Mouse (Mus musculus) naive thymus-derived CD4-positive, alpha-beta T cell, adult 2 months (primary cell): Measurements from ENCODE around the gene Il1r1.

Experiments
- DNase-seq: peaks from one replicate; pipeline ENCODE4 v3.0.0-alpha.2; 2011; ENCODE audit warnings: low read depth

The Il1r1 gene

DNA sequence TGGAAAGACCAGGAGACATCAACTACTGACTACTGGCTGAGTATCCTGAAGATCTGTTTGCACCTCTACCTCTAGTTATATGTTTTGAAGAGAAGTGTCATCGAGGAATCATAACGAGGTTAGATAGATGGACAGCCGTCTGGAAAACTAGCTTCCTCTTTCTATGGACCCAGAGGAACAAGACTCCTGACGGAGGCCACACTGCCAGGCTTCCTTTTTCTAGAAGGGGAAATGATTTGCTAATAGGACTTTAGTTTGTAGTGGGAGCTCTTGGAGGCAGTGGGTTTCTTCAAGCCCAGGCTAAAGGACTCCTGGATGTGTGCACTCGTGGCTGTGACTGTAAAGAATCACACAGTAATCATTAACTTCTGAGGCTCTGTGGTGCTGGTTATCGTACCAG, 96.9 kb downstream of the Il1r1 start:
- DNase-seq: no peak

DNA sequence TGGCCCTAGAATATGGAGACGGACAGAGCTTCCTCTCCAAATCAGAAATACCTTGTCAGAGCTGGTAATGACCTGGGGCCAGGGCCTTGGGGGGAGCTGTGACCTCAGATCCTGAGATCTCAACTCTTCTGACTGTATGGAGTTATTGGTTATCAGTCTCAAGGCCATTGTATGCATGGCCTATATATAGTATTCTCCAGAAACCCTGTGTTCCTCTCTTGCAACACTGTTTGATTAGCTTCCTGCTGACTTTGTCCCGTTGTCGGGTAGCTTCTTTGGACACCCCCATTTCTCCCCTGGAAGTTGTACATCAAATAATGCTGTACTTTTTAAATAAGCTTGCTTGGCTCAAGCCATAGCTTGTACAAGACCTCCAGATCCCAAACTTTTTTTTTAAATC, 97.7 kb downstream of the Il1r1 start:
- no peak for DNase-seq

DNA sequence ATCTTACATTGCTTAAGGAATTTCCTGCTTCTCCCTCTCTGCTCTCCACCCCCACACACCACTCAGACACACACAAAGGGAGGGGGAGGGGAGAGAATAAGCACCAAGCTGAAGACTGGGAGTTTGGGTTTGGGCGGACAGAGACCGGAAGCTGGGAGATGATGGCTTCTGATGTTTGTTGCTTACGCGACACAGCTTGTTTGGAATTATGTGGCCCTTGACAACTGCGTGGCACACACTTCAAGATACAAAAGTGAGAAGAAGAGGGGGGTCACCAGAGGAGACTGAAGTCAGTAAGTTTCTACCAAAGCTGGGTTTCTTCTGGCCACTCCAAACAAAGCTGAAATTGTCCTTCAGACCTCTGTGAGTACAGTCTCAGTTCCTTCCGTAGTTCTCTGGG, 99.6 kb downstream of the Il1r1 start, which contains the start of gene Il1rl2:
Gene Il1rl2 (plus strand): TSS at position 154 of the 400 bp plus-strand sequence.
- peak; percentile 76 for DNase-seq

DNA sequence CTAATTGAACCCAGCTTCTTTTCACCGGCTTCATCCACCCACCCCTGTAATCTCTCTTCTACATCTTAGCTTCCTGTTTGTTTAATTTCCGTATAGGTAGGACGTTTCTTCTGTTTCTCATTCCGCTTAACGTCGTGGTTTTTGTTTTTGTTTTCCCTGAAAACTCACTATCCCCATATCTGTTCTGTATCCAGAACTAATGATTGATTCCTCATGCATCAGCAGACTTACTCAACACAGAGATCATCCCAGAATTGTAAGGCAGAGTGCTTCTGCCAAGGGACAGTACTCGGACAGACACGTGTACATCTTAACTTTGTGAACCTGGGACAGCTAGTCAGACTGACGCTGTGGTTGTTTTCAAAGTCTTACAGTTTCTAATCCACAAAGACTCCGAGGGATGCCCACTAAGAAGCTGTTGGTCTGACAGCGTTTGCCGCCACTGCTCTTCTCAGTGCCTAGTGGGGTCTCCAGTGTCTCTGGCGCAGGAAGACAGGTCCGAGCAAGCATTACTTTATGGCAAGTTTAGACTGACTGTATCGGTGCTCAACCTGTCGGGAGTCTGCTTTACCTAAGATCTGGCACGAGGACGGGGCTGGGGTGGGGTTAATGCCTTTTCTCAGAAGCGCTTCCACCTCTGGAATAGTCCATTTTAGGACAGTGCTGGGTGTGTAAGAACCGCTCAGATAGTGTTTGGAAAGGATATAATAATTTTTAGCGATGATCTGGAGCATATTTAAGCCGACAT, 100.2 kb downstream of the Il1r1 start:
- DNase-seq: peak; percentile 69

DNA sequence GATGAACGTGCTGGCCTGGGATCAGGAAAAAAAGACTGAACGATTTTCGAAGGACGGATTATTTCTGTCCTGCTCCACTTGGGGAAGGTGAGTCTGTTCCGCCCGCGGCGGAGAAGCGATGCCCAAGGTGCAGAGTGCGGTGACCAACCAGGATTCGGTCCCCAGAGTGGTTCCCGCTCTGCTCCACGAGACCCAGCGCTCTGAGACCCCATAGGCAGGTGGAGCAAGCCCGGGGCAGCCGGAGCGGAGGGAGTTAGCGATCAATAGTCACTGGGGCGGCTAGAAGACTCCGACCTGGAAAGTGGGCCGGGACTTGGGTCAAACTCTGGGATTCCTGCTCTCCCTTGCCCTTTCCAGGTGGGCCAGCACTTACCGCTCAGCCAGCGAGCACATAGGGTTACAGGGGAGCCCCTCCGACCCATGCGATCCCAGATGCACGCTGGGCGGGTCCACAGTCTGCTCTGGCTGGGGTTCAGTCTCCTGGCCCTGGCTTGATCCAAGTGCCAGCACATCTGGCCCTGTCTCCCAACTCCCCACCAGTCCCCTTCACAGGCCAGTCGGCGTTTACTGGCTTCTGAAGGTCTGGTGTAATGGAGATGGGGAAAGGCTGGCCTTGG, 100.9 kb downstream of the Il1r1 start:
- no peak for DNase-seq

DNA sequence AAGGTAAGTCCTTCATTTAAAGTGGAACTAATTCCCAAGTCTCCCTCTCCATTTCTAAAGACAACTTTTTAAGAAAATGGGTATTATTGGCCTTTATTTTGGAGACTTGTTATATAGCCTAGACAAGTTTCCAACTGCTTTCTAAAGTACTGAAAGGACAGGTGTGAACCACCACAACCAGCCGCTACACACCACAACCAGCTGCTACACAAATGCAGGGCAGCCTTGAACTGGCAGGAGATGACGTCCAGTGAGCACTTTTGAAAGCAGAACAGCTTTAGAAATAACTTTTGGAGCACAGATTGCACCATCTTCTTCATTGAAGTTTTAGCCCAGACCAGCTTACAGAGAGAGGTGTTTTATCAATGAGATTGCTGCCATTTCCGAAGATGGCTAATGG, 102.7 kb downstream of the Il1r1 start:
- no peak for DNase-seq

DNA sequence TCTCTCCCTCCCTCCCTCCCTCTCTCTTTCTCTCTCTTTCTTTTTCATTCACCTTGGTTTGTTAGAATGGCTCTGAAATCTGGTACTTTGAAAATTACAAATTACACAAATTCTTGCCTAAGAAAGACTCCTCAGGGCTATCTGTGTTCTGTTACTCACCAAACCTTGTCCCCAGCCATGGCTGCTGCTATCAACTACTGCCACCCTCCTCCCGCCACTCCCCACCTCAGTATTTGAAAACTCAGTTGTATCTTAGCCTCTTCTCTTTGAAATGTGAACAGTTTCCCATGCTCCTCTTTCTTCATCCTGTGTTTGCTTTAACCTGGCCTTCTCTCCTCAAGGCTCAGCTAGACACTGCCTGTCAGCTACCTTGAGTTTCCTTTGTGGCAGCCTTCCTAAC, 104.6 kb downstream of the Il1r1 start:
- no peak for DNase-seq

DNA sequence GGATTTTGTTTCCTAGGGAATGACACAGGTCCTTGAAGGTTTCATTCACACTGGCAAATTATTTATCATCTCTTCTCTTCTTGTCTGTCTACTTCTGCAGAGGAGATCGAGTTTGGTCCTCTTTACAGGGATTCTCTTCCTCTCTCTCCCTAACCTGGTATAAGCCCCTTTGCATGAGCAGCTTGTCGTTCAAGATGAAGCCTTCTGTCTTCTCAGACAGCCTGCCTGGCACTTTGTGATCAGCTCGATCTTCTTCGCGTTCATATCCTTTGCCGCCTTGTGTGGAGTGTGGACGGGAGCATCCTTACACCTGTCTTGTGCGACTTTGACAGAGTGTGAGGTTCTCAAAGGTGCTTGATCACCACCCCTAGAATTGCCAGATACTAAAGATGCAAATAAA, 105.3 kb downstream of the Il1r1 start:
- no peak for DNase-seq

DNA sequence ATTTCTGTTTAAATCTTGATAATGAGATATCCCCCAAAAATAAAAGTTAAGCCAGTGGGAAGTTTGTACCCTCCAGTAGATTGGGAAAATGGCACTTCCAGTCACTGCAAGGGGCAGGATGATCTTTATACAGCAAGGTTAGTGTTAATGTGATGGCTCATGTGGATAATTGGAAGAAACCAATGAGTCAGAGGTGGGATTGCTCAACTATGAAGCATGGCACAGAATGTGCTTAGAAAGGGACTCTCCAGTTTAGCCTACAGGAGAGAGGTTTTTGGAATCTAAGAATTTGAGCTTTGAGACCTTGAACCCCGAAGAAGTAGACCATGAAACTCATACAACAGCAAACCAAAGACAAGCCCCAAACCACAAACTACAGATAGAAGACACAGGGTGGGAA, 114.5 kb downstream of the Il1r1 start:
- DNase-seq: no peak

DNA sequence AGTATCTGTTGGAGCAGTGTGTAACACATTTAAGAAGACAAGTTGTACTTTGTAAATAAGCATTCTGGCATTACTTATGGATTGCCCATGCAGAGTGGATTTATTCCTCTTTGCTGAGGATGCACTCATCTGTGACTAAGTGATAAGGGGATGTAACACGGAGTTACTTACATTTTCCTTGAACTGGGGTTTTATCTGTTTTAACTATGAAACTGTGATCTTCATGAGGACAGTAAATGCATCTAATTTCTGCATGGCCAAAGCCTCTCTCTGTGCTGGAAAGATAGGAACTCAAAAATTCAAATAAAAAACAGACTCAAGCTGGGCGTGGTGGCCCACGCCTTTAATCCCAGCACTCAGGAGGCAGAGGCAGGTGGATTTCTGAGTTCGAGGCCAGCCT, 115.2 kb downstream of the Il1r1 start:
- no peak for DNase-seq

DNA sequence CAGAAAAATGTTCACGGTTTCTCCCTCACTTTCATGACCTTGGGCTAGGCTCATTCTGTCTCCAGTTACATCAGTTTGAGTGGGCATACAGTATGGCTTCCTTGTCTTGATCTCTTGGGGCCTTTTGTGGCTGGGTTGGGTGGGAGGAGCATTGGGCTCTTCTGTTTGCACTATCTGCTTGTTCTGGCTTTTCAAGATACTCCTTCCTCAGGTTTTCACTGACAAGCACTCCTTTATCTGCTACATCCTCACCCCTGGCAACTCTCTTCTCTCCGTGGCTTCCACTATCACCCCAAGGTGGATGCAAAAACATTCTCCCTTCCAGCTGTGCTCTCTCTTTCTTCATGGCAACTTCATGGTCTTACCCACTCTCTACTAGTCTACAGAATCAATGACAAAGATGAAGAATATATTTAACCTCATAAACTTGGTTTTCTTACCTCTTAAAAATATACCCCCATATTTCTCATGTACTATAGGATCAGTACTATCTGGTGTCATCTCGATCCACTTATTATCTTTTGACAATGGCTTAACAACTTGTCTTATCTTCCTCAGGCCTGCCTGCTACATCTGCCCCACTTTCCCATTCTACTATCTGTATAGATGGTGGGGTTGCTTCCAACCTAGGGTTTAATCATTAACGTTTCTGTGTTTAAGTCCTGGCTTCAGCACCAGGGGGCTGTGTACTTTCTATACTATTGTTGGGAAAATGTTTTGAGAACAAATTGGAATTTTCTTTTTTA, 127.5 kb downstream of the Il1r1 start:
- DNase-seq: no peak

DNA sequence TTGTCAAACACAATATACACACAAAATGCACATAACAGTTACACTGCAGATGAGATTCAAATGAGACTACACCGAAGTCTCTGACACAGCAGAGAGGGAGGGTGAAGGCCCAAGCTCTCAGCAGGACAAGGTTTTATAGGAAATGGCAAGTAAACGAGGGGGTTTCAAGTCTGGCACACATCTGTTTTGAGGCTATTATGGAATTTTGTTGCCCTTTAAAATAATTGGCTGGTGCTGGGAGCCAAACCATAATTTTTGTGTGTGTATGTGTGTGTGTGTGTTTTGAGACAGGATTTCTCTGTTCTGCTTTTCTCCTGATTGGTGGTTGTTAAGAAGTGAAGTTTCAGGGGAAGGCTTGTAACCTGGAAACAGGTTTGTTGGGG, 128.0 kb downstream of the Il1r1 start:
- DNase-seq: no peak

DNA sequence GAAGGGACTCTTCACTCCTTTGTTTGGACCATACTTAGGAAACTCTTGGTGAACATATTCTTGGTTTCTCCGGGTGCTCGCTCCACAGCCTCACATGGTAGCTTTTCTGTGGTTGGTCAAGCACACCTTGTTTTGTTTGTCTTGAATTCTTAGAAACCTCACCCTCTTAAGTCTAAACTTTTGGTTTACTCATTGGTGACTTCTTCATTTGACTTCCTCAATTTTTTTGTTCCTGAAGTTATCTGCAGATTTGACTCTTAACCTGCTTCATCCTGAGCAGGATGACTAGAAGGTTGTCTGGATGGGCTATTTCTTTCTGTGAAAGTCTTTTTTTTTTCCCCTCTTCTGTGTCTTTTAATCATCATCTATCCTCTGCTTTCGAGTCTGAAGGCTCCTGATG, 129.8 kb downstream of the Il1r1 start:
- DNase-seq: no peak

DNA sequence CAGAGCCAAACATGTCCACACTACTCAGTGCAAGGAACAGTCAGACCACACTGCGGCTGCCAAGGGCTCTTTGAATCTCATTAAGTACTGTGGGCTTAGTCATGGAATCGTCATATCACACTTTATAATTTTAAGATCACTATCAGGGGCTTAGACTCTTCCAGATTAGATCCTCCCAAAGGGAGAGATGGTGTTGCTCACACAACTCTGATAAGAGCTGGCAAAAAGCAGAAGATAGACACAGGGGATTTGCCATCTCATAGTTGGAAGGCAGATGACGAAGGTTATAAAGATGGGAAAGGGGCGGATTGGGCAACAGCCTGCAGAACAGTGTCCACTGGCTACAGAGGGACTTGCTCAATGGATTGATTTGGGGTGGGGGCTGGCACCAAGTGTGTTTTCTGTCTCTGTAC, 130.6 kb downstream of the Il1r1 start:
- no peak for DNase-seq

DNA sequence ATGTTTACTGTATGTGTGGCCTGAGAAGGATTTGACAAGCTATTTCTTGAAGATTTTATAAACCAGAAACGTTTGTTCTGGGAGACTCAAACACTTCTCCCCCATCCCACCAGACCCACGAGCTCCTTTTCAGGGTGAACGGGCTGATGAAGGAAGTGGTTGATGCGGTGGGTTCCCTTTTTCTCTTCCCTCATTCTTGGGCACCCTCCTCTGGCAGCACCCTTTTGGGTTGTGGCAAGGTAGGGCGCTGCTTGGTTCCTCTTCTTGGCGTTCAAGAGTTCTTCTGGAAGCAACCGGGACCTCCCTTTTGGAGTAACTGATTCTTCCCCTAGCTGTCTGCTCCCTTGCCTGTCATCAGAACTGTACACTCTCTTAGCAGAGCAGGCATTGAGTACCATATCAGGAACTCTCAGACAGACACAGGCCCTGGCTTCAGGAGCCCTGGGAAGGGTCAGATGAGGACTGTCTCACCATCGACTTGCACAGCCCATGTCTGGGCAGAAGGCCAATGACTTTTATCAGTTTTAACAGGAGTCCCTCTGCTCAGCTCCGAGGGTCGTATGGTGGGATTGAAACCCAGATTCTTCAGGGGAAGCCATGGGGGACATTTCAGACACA, 131.1 kb downstream of the Il1r1 start:
- no peak for DNase-seq

DNA sequence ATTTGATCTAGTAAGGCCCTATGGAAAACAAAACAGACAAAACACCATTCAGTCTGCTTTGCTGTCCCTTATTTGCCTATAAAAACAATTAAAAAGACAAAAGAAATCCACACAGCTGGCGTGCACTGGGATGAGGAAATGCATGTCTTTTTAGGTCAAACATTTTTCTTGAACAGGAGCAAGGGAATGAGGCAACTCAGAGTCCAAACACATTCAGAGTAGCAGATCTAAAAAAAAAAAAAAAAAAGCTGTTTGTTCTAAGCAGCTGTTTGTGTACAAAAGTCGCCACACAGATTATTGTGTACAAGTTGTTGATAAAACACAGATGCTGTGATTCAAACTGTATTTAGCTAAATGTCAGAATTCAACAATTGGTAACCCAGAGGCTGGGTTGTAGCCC, 133.0 kb downstream of the Il1r1 start:
- no peak for DNase-seq

DNA sequence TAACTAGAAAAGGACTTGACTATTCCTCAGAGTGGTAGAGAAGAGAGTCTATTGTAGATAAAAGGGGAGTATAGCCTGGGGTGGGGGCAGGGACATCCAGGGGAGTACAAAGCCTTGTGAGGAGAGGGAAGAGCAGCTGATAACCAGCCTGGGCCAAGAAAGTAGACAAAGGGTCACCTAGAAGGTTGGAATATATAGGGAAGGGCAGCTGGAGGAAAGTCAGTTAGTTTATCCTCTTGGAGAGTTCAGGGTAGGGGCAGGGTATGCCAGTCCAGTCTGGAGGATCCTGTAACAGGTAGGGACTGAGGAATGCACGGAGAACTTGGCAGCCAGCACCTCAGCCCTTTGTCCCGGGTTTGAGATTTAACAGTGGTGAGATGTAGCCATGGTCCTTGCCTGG, 133.5 kb downstream of the Il1r1 start:
- DNase-seq: no peak

DNA sequence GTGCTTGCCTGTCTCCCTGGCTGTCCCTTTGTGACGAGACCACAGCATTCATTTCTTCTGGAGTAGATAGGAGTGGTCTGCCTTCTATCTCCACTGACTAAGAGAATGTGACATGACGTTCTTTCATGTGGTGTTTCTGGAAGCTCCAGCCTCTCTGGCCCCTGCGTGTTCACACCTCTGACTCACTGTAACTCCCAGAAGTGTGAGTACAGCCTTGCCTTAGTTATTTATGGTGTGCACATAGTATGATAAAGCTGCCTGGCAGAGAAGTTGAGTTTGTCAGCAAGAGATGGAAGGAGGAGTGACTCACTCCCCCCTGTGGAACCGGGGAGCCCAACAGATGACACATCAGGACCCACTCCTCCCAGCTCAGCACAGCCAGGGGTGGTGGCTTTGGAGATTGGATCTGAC, 133.9 kb downstream of the Il1r1 start:
- no peak for DNase-seq

DNA sequence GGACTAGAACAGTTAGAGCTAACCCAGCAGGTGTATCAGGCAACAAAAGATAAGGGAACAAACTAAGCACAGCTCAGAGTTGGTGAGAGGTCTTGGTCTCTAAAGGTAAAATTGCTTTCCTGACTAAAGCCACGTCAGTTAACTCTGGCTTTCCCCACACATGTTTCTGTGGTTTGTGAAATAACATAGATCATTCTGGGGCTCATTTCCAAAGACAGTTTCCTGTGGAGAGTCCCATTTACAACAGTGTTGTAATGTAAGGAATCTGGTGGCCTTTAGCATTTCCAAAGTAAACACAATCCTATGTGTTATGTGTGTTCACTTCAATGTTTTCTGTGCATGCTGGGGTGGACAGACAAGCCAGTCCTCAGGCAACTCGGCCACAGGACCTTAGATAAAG, 134.9 kb downstream of the Il1r1 start:
- no peak for DNase-seq

DNA sequence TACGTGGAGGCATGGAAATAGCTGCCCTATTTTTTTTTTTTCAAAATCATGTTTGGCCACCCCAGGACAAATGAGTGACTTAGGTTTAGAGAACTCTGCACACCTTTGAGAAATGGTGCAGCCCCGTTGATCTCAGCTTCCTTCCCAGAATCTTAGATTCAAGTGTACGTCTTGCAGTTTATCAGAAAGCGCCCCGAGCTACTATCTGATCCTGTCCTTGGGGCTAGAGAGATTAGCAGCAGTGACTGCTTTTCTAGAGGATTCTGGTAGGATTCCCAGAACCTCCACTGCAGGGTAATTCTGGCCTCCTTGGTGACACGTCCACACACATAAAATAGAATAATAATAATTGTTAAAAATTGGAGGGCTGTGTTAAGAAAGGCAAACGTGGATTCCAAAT, 136.1 kb downstream of the Il1r1 start:
- no peak for DNase-seq

DNA sequence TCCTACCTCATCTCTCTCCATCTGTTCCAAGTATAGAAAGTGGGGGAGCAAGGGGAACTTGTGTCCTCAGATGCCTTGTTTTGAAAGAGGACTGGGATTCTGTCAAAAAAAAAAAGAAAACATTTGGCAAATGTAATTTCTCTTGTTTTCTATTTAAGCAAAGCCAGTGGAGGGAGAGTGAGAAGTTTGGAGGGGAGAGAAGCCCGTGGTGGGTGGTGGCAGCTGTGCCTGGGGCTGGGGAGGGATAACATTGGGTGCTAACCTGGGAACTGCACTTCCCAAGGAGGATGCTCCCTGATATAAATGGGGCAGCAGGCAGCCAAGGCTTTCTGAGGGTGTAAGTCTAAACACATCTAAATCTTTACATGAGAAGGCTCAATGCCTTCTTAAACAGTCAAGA, 136.7 kb downstream of the Il1r1 start:
- DNase-seq: no peak

DNA sequence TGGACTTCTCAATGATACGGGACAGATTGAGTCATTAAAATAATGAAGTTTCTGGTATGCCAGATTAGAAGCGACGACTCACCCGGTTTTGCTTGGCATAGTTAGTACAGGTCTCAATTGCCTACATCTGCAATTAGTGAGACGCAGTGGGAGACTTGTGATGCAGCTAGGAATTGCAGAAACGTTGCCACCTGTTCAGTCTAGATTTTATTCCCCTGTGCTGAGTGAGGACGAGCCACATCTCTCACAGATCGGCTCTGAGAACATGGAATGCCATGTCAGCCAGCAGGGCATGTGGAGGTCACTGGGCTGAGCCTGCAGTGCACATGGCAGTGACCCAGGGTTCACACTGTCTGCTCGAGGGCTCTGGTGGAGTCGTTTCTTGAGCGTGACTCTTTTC, 137.9 kb downstream of the Il1r1 start:
- no peak for DNase-seq
